Mouse (Mus musculus): ENCODE measurements around the gene Cpvl.

- TF ChIP-seq POLR2A (IDR thresholded peaks at IDR 0.05; ENCODE audit: insufficient read depth, low read depth, low read length) = no peak
- no peak for TF ChIP-seq CTCF (IDR thresholded peaks at IDR 0.05; ENCODE audit: insufficient read depth, low read depth, low read length)
Observed at GRCm38 (mm10) chr6:53962006-53962405, 16.5 kb downstream of the Cpvl start.

Data from olfactory bulb, adult 2 months (tissue).